Mouse (Mus musculus) B cell, adult (primary cell): ENCODE data around the gene Olfr1340. TPM values are rescaled to one million over a fixed set of nuclear protein-coding genes. Genes with fewer than 3 reads are reported as not detected.

Experiments
- total RNA-seq: library from RNA; stranded (reverse); gene quantifications from 4 replicates; pipeline ENCODE4 v1.2.4, GENCODE M21; 2023; ENCODE audit not compliant: inconsistent age

Gene Olfr1340
- total RNA-seq, result not detected in 4 replicates

GRCm38 (mm10) chr4:118719838-118720237 lies at the start of gene Olfr1340:
Gene Olfr1340 (plus strand): TSS chr4:118720138.

DNA sequence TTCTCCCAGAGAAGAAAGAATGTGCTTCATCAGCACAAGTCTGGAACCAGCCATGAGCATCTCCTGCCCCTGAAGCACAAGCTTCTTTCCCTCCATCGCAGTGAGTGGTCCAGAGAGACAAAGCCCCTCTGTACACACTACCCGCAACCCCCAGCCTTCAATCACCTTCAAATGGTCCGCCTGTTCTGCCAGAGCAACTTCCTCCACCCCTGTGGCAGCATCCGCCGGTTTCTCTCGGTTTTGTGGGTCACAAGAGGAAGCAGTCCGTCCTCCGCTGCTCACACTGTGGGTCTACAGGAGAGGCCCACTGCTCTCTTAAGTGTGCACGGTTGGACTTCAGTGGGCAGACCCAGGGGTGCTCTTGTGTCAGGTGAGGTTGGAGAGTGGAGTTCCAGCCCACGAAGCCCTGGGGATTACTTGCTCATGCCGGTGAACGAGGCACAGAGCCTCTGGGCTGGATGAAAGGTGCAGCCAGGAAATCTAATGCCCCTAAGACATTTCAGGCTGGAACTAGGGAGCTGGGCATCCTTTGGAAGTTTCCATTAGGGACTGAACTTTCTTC lies 27.4 kb upstream of the Olfr1340 start, which contains the start of gene Olfr1342:
Olfr1342 (minus strand) TSS at position 345 of the 562 bp plus-strand sequence.

GRCm38 (mm10) chr4:118703223-118703622 lies 16.7 kb upstream of the Olfr1340 start, which contains the start of gene Olfr1341:
Gene Olfr1341 (plus strand): TSS chr4:118703523.

GRCm38 (mm10) chr4:118731875-118732274 lies 11.9 kb downstream of the Olfr1340 start, which contains the start of gene Olfr1339:
Gene Olfr1339 (plus strand): TSS chr4:118732175.

GRCm38 (mm10) chr4:118758637-118759036 lies 38.7 kb downstream of the Olfr1340 start, which contains the start of gene Olfr1338:
Gene Olfr1338 (minus strand): TSS chr4:118758737.

Other genes starting within 250 kb of the Olfr1340 start
- gene Tie1, start 230.1 kb upstream of the Olfr1340 start, total RNA-seq, result not detected in 4 replicates
- gene 2610528J11Rik, start 193.1 kb upstream of the Olfr1340 start, total RNA-seq, result not detected in 4 replicates
- gene Tmem125, start 176.1 kb upstream of the Olfr1340 start, total RNA-seq, result not detected in 4 replicates
- not detected in 4 replicates for gene Cfap57, start 99.4 kb upstream of the Olfr1340 start, total RNA-seq
- 70.4 to 76.0 TPM (median 72.8 TPM) in 4 replicates for gene Ebna1bp2, start 99.3 kb upstream of the Olfr1340 start, total RNA-seq
- gene Olfr62, start 61.2 kb upstream of the Olfr1340 start, total RNA-seq, result not detected in 4 replicates
- not detected in 4 replicates for gene Olfr1342, start 27.4 kb upstream of the Olfr1340 start, total RNA-seq
- gene Olfr1341, start 16.6 kb upstream of the Olfr1340 start, total RNA-seq, result not detected in 4 replicates
- gene Olfr1339, start 12.0 kb downstream of the Olfr1340 start, total RNA-seq, result not detected in 4 replicates
- gene Olfr1338, start 38.6 kb downstream of the Olfr1340 start, total RNA-seq, result not detected in 4 replicates
- gene Olfr1337, start 62.4 kb downstream of the Olfr1340 start, total RNA-seq, result not detected in 4 replicates
- gene Olfr1335, start 89.8 kb downstream of the Olfr1340 start, total RNA-seq, result not detected in 4 replicates
- not detected in 4 replicates for gene Olfr1333, start 116.1 kb downstream of the Olfr1340 start, total RNA-seq
- not detected in 4 replicates for gene Olfr1331, start 144.5 kb downstream of the Olfr1340 start, total RNA-seq
- not detected in 4 replicates for gene Olfr1330, start 168.5 kb downstream of the Olfr1340 start, total RNA-seq
- not detected in 4 replicates for gene Olfr1329, start 197.3 kb downstream of the Olfr1340 start, total RNA-seq
- not detected in 4 replicates for gene Olfr1328, start 218.5 kb downstream of the Olfr1340 start, total RNA-seq
- not detected in 4 replicates for gene Lao1, start 241.4 kb downstream of the Olfr1340 start, total RNA-seq